Mouse (Mus musculus) intestine, embryonic 15.5 days (tissue): ENCODE results near the gene Zbtb22. TPM values are rescaled to one million over a fixed set of nuclear protein-coding genes. Genes with fewer than 3 reads are reported as not detected.
"Not testable (repeated sequence)": the region's sequence is repeated elsewhere in the genome, so short reads cannot be mapped to it uniquely, and the experiment has no call there.

Experiments used
- ATAC-seq: fragments of 200-750 bp; cut with Nextera tagmentation; 2 replicates; pipeline ENCODE4 v1.8.0; 2017; ENCODE audit warnings: moderate TSS enrichment, moderate library complexity
- H3K27ac ChIP-seq: fragments of 300-500 bp; sonication (generic); 2 replicates; pipeline ENCODE4 v1.5.1; 2015; ENCODE audit warnings: mild to moderate bottlenecking, inconsistent platforms
- H3K27me3 ChIP-seq: fragments of 300-500 bp; sonication (generic); replicated peaks from 2 replicates; pipeline ENCODE4 v1.6.1; 2015; ENCODE audit warnings: inconsistent platforms
- H3K36me3 ChIP-seq: fragments of 300-500 bp; sonication (generic); 2 replicates; pipeline ENCODE4 v1.6.1; 2015; ENCODE audit warnings: inconsistent platforms
- H3K4me1 ChIP-seq: fragments of 300-500 bp; sonication (generic); replicated peaks from 2 replicates; pipeline ENCODE4 v1.6.1; 2015; ENCODE audit warnings: inconsistent platforms
- H3K4me2 ChIP-seq: fragments of 300-500 bp; sonication (generic); replicated peaks from 2 replicates; pipeline ENCODE4 v1.6.1; 2015; ENCODE audit warnings: mild to moderate bottlenecking, inconsistent platforms
- H3K4me3 ChIP-seq: fragments of 300-500 bp; sonication (generic); replicated peaks from 2 replicates; pipeline ENCODE4 v1.5.1; 2015; ENCODE audit warnings: inconsistent platforms
- H3K9ac ChIP-seq: fragments of 300-500 bp; sonication (generic); 2 replicates; pipeline ENCODE4 v1.6.1; 2015; ENCODE audit warnings: inconsistent platforms
- H3K9me3 ChIP-seq: fragments of 300-500 bp; sonication (generic); 2 replicates; pipeline ENCODE4 v1.6.1; 2016; ENCODE audit warnings: inconsistent platforms
- WGBS: fragments of 180-500 bp; shearing (Covaris S2); methylation state at CpG from one replicate; pipeline ENCODE4 v1.1.7; 2015; 5-methylcytosine and 5-hydroxymethylcytosine counted together
- polyA plus RNA-seq: library from polyadenylated mRNA; unstranded; fragments of >200 nt; fragmentation: Nextera tagmentation; extraction: Ambion mirVana; gene quantifications from 2 replicates; pipeline ENCODE4 v1.2.1, GENCODE M21; 2015

The Zbtb22 gene
- polyA plus RNA-seq, 1 experiment from 2014 or later, result 14.4 TPM

DNA sequence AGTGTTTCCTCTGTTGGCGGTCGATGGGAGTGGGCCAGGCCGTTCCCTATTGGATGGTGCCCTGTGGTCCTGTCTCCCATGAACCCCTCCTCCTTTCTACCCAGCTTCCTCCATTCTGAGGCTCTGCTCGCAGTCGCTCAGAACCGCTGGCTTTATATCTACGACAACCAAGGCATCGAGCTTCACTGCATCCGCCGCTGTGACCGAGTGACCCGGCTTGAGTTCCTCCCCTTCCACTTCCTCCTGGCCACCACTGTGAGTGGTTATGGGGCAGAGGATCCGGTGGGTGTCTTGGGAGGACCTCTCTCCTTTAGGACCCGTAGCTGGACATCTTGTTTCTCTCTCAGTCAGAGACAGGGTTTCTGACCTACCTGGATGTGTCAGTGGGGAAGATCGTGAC, 27.8 kb downstream of the Zbtb22 start:
- ATAC-seq, result no peak
- no peak overlapping the region for H3K27ac ChIP-seq
- H3K9ac ChIP-seq, result no peak overlapping the region
- H3K4me1 ChIP-seq, result peaks cover 25% of the 10 kb centered on the region
- peaks cover 19% of the 10 kb centered on the region; the same call in 1 of the 2 replicates for H3K36me3 ChIP-seq
- WGBS, result 94% methylated on average over 15 of the region's 15 CpGs
- no peaks in the 10 kb centered on the region for H3K9me3 ChIP-seq
- no peaks in the 10 kb centered on the region for H3K27me3 ChIP-seq
- no peak overlapping the region for H3K4me2 ChIP-seq
- no peak overlapping the region for H3K4me3 ChIP-seq

DNA sequence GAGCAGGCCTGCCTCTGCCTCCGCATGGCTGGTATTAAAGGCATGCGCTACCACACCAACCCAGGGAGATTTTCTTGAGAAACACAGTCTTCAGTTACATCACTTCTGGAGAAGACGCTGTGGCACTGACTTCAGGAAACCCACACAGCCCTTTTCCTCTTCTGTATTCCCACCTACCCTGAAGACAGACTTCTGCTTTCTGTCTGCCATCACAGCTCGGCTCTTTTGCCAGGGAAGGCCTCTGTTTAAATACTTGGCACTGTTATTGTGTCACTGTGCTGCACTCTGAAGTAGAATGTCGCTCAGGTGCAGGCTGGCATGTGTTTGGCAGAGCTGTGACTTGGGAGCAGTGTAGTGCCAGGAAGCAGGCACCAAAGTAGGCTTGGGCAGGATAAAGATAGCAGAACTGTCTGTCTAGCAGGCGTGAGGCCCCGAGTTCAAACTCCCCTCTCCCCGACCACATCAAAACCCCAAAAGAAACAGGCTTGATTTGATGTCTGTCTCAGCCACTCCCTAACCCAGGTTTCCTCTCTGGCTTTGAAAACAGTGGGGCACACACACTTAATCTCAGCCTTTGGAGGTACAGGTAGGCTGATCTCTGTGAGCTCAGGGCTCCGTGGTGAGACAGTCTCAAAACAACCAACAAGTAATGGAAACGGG, 31.9 kb downstream of the Zbtb22 start:
- H3K9me3 ChIP-seq, result no peaks in the 10 kb centered on the region
- H3K9ac ChIP-seq, result no peak overlapping the region
- H3K36me3 ChIP-seq, result peaks cover 19% of the 10 kb centered on the region; the same call in 1 of the 2 replicates
- no peak overlapping the region for H3K27ac ChIP-seq
- no peak overlapping the region for H3K4me2 ChIP-seq
- H3K27me3 ChIP-seq, result no peaks in the 10 kb centered on the region
- peaks cover 33% of the 10 kb centered on the region for H3K4me1 ChIP-seq
- 92% methylated on average over 10 of the region's 10 CpGs for WGBS
- H3K4me3 ChIP-seq, result no peak overlapping the region
- ATAC-seq, result no peak

DNA sequence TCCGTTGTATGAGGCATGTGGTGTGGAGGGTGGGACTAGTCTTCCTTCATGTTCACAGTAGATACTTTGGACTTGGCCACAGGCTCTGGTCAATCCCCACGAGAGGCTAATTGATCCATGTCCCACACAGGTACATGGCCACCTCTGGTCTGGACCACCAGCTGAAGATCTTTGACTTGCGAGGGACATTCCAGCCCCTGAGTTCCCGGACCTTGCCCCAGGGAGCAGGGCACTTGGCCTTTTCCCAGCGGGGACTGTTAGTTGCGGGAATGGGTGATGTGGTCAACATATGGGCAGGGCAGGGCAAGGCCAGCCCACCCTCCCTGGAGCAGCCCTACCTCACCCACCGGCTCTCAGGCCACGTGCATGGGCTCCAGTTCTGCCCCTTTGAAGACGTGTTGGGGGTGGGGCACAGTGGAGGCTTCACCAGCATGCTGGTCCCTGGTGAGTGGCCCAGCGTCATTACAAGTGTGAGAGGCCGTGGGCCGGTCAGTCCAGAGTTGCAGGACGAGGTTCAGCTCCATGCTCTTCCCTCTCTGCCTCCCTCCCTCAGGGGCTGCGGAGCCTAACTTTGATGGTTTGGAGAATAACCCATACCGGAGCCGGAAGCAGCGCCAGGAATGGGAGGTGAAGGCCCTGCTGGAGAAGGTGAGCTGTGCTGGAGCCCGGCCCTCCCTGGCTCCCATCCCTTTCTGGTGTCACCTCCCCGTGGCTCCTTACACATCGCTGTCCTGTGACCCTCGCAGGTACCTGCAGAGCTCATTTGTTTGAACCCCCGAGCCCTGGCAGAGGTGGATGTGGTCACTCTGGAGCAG, 32.6 kb downstream of the Zbtb22 start:
- peak overlapping the region; percentile 91 for H3K4me2 ChIP-seq
- WGBS, result 86% methylated on average over 22 of the region's 22 CpGs
- H3K4me3 ChIP-seq, result no peak overlapping the region
- H3K4me1 ChIP-seq, result peaks cover 40% of the 10 kb centered on the region
- peaks cover 22% of the 10 kb centered on the region for H3K36me3 ChIP-seq
- H3K27me3 ChIP-seq, result no peaks in the 10 kb centered on the region
- H3K9ac ChIP-seq, result peak overlapping the region; percentile 21; the same call in 1 of the 2 replicates
- no peak for ATAC-seq
- peak overlapping the region; percentile 70 for H3K27ac ChIP-seq
- H3K9me3 ChIP-seq, result no peaks in the 10 kb centered on the region

DNA sequence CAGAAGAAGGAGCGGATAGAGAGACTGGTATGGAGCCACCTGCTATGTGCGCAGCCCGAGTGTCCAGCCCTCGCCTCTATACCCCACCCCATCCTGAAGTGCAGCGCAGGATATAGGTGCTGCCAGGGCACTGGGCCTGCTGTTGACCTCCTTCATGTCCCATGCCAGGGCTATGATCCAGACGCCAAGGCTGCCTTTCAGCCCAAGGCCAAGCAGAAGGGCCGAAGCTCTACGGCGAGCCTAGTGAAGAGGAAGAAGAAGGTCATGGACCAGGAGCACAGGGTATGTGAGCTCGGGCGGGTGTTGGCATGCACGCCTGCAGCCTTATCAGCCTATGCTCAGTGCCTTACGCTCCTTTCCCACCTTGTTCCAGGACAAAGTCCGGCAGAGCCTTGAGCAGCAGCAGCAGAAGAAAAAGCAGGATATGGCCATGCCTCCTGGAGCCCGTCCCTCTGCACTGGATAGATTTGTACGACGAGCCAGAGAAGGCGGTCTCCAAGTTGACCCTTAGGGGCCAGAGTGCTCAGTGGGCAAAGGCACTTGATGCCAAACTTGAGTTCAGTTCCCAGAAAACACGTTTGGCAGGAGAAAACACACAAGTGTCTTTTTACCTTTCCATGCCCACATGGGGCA, 33.3 kb downstream of the Zbtb22 start:
- Histone ChIP-seq H3K9ac (peak overlapping the region; percentile 21; the same call in 1 of the 2 replicates), H3K4me3 (0 out of 2 replicates have a peak overlapping the region, but pooled peaks have one; percentile 1), H3K9me3 (no peaks in the 10 kb centered on the region), H3K4me2 (peak overlapping the region; percentile 91), H3K36me3 (peaks cover 22% of the 10 kb centered on the region), H3K27ac (peak overlapping the region; percentile 70), H3K4me1 (peaks cover 46% of the 10 kb centered on the region), H3K27me3 (no peaks in the 10 kb centered on the region)
- peak; percentile 67 for ATAC-seq
- WGBS, result 69% methylated on average over 19 of the region's 19 CpGs

DNA sequence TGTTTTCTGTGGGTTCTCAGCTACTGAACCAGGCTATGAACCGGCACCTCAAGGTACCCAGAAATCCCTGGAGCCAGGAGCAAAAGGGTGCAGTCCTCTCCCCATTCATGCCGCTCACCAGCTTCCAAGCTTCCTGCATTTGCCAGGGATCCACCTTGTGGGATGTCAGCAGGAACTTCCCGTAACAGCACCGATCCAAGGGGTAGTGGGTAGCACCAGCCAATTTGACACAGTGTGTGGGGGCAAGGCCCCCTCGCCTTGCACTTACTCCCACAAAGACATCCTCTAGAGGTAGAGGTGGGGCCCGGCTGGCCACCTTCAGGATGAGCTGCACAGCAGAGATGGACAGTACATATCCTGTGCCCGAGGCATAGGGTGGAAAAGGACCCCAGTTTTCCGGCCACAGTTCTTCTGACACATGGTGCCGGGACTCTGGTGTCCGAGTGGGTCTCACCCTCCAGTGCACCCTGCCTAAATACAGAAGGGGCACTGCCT, 34.5 kb downstream of the Zbtb22 start:
- H3K4me1 ChIP-seq, result peaks cover 52% of the 10 kb centered on the region

DNA sequence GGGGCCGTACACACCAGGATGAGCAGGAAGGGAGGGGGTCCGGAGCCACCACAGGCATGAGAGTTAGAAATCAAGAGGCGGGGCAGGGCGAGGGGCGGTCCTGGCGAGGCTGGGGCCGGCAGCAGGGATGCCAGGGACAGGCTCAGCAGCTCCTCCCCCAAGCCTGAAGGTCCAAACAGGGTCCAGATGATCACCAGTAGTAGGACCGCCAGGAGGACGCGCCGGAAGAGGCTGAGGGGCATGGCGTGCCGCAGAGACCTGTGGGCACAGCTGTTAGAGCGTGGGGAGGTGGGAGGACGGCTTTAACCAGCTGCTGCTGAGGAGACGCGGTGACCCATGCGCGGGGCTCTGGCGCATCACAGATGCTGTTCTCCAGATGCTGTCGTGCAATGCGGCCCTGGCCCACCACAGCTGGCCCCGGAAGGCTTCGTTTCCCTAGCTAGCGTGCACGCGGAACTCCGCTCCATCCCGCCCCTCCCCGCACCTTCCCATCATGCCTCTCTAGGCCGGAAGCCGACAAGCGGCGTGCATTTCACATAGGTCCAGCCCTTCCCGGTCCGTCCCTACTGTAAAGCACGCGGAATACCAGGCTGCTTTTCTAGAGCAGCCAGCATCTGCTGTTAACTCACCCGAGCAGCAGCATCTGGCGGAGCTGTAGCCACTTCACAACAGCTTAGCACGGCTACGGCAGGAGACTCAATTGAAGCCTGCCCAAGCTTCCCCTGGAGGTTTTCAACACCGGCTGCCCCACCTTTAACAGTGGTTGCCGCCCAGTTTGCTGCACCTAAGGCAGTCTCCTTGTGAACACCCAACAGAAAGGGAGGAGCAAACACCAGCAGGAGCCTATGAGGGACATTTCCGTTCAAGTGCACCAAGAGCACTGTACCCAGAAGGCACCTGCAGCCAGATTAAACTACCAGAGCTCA, 35.6 kb downstream of the Zbtb22 start, which contains the start of gene B3galt4:
B3galt4 (minus strand) TSS at position 468 of the 926 bp plus-strand sequence.
- peak; percentile 79 for ATAC-seq
- Histone ChIP-seq H3K4me2 (peak within 1 kb of the TSS; percentile 91), H3K27me3 (no peaks in the 10 kb centered on the region), H3K27ac (peak within 1 kb of the TSS; percentile 96), H3K9ac (peak within 1 kb of the TSS; percentile 59), H3K4me3 (peak within 1 kb of the TSS; percentile 52), H3K36me3 (peaks cover 13% of the 10 kb centered on the region), H3K4me1 (peaks cover 52% of the 10 kb centered on the region), H3K9me3 (no peaks in the 10 kb centered on the region)
- 1% methylated on average over 45 of the region's 45 CpGs for WGBS

More for the DNA sequence above, 34.5 kb downstream of the Zbtb22 start:
- Histone ChIP-seq H3K27me3 (no peaks in the 10 kb centered on the region), H3K9me3 (no peaks in the 10 kb centered on the region), H3K9ac (peak overlapping the region; percentile 59), H3K4me3 (peak overlapping the region; percentile 52), H3K36me3 (peaks cover 16% of the 10 kb centered on the region), H3K4me2 (peak overlapping the region; percentile 91), H3K27ac (peak overlapping the region; percentile 96)
- ATAC-seq, result no peak
- WGBS, result 77% methylated on average over 10 of the region's 10 CpGs

DNA sequence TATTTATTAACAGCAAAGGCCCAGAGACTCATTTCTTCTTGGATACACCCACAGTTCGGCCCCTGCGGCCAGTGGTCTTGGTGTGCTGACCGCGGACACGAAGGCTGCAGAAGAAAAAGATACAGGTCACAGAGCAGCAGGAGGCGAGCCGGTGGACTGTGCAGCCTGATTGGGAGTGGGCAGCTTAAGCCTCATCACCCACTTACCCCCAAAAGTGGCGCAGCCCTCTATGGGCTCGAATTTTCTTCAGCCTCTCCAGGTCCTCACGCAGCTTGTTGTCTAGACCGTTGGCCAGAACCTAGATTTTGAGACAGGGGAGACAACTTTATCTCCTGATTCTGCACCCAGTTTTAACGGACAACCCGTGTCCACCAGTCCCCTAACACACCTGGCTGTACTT, 36.3 kb downstream of the Zbtb22 start:
- H3K9ac ChIP-seq, result peak overlapping the region; percentile 59

DNA sequence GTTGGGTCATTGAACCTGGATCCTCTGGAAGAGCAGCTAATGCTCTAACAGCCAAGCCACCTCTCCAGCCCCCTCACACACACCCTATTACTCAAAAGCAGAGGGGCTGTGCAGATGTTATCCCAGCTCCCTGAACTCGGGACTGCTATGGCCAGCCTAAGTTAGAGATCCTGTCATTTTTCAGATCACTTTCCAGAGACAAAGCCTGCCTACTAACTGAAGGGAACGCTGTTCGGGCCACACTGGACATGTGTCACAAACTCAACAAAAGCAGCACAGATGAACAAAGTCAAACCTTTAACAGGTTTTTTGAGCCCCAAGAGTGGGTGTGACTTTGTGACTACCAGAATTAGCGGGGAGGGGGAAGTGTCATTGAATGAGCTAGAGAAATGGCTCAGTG, 37.2 kb downstream of the Zbtb22 start:
- Histone ChIP-seq H3K4me3 (peak overlapping the region; percentile 84), H3K27me3 (no peaks in the 10 kb centered on the region), H3K9ac (peak overlapping the region; percentile 39; the same call in 1 of the 2 replicates), H3K4me2 (peak overlapping the region; percentile 91), H3K36me3 (peaks cover 13% of the 10 kb centered on the region), H3K9me3 (no peaks in the 10 kb centered on the region), H3K4me1 (peaks cover 52% of the 10 kb centered on the region), H3K27ac (peak overlapping the region; percentile 41)
- ATAC-seq, result no peak
- 81% methylated on average over 4 of the region's 4 CpGs for WGBS

More for the DNA sequence above, 36.3 kb downstream of the Zbtb22 start:
- Histone ChIP-seq H3K4me2 (peak overlapping the region; percentile 91), H3K36me3 (peaks cover 13% of the 10 kb centered on the region), H3K4me1 (peaks cover 52% of the 10 kb centered on the region), H3K27ac (0 out of 2 replicates have a peak overlapping the region, but pooled peaks have one; percentile 96)
- H3K27me3 ChIP-seq, H3K9me3 ChIP-seq, H3K4me3 ChIP-seq, ATAC-seq: not testable (repeated sequence)
- WGBS, result 71% methylated on average over 13 of the region's 13 CpGs

DNA sequence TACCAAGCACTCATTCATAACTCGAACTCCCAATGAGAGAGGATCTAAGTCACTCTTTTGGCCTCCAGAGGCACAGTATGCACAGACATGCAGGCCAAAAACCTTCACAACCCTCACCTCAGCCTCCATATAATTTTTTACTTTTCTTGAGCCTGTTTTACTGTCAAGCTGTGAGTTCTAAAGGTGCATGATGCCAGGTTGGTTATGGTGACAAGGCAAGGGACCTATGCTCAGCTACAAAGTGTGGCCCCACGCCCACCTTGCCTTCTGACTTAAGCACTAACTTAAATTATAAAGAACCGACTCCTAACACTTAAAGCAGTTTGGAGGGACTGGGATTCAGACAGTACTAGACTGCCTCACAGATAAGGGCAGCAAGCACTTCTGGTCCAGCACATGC, 37.6 kb downstream of the Zbtb22 start:
- Histone ChIP-seq H3K27ac (peak overlapping the region; percentile 41; the same call in 1 of the 2 replicates), H3K36me3 (peaks cover 13% of the 10 kb centered on the region), H3K9me3 (no peaks in the 10 kb centered on the region), H3K4me1 (peaks cover 51% of the 10 kb centered on the region), H3K4me3 (peak overlapping the region; percentile 84), H3K27me3 (no peaks in the 10 kb centered on the region), H3K9ac (peak overlapping the region; percentile 39; the same call in 1 of the 2 replicates), H3K4me2 (peak overlapping the region; percentile 91)
- no peak for ATAC-seq
- 77% methylated on average over 3 of the region's 3 CpGs for WGBS

DNA sequence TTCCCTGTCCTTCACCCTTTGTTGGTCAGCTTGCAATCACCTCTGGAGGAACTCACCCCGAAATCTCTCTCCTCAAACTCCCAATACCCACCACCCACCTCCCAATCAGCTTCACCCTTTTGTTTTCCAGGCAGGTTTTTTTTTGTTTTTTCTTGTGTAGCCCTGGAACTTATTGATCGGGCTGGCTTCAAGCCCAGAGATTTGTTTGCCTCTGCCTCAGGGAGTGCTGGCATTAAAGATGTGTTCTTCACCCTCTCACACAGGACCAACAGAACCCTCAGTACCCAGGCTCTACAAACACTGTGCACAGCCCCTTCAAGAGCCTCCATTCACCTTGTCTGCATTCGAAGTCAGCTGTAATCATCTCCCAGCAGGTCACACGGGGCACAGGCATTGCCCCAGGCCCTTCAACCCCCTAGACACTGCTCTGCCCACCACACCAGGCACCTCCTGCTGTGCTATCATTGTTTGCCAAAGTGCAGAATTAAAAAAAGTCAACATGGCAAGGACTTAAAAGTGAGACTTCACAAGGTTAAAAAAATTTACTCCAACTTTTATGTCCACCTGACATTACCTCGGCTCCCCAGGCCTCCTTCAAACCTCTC, 38.4 kb downstream of the Zbtb22 start:
- WGBS, result 37% methylated on average over 5 of the region's 5 CpGs
- Histone ChIP-seq H3K4me3 (peak overlapping the region; percentile 84), H3K27ac (peak overlapping the region; percentile 94), H3K9ac (peak overlapping the region; percentile 97), H3K36me3 (peaks cover 14% of the 10 kb centered on the region), H3K4me1 (peaks cover 43% of the 10 kb centered on the region), H3K27me3 (no peaks in the 10 kb centered on the region), H3K9me3 (no peaks in the 10 kb centered on the region), H3K4me2 (peak overlapping the region; percentile 91)
- no peak for ATAC-seq
